Mouse (Mus musculus): Measurements from ENCODE around the gene Zbtb4.
"Not testable (repeated sequence)": the region's sequence is repeated elsewhere in the genome, so short reads cannot be mapped to it uniquely, and the experiment has no call there.

Gene Zbtb4

DNA sequence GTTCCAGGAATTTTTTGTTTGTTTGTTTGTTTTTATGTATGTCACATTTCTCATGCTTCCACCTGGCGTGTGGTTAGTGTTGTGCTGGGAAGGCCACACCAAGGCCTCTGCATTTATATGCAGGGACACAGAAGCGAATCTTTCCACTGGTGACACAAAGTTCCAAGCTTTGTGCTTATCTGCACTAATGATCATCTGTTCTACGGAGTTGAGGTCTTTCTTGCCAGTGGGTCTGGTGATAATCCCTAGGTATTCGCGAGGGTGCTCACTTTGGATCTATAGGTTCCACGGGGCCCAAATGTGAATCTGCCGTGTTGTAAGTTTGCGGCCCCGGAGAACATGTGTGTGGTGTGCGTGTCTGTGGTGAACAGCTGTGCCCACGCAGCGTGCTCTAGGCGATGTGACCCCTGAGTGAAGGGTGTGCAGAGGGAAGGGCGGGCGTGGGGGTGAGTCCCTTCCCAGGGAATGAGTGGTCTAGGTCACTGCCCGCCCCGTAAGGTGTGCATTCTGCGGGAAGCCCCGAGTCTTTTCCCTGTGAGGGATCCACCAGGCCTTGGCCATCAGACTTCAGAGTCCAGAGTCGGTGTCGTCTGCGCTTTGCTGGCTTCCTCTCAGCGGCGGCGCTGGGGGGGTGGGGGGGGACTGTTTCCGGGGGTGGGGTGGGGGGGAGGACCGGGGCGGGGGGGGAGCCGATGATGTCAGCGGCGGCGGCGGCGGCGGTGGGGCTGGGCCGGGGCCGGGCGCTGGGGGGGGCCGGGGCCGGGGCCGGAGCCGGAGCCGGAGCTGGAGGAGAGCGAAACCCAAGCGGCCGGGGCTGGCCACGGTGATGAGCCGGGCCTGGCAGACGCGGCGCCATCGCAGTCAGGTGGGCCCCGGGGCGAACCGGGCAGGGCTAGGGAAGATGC, at the start of gene Zbtb4:
Zbtb4 (plus strand) TSS at position 692 of the 905 bp plus-strand sequence.
- peak; percentile 57 for DNase-seq (ENCODE audit: low spot score)

DNA sequence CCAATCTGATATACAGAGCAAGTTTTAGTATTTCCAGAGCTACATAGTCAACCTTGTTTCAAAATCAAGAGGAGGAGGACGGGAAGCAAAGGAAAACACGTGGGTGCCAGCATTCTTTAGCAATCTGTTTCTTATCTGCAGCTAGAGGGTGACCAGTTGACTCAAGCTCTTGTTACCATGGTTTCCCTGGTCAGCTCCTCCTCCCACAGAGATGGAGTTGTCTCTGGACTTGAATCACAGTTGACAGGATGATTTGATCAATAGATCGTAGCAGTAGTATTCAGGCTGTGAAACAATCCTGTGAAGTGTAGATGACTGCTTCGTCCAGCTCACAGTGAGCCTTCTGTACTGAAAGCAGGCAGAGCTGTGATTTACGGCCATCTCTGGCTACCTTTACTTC, 49.8 kb upstream of the Zbtb4 start:
- no peak for DNase-seq (ENCODE audit: low spot score)

- no peak for DNase-seq (ENCODE audit: low spot score)
Measured at GRCm38 (mm10) chr11:69716953-69717352, 48.8 kb upstream of the Zbtb4 start.

GRCm38 (mm10) chr11:69718661-69719060, 47.1 kb upstream of the Zbtb4 start:
- no peak for DNase-seq (ENCODE audit: low spot score)

DNA sequence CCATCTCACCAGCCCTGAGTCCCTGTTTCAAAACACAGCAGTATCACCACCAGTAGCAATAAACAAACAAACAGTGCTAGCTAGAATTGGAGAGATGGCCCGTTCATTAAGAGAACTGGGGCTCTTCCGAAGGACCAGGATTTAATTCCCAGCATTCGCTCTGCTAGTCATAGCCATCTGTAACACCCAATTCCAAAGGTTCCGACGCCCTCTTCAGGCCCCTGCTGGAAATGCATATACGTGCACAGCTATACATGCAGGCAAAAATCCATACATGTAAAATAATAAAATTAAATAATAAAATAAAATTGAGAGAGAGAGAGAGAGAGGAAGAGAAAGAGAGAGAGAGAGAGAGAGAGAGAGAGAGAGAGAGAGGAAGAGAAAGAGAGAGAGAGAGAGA, 46.3 kb upstream of the Zbtb4 start:
- no peak for DNase-seq (ENCODE audit: low spot score)

- no peak for DNase-seq (ENCODE audit: low spot score)
Measured at GRCm38 (mm10) chr11:69720852-69721251, 44.9 kb upstream of the Zbtb4 start.

DNA sequence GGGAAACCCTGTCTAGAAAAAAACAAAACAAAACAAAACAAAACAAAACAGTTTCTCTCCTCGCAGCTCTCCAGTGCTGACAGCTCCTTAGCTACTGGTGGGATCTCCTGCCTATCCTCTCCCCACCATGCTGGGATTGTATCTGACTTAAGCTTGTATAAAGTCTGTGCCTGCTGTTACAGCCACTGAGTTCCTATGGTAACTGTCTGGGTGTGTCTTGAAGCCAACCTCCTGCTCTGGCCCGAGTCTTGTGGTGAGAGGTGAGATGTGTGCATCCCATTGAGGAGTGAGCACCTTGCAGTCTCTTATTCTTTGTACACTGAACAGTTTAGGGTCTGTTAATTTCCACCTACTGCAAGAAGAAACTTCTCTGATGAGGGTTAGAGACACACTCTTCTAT, 42.6 kb upstream of the Zbtb4 start:
- DNase-seq (ENCODE audit: low spot score), result no peak

DNA sequence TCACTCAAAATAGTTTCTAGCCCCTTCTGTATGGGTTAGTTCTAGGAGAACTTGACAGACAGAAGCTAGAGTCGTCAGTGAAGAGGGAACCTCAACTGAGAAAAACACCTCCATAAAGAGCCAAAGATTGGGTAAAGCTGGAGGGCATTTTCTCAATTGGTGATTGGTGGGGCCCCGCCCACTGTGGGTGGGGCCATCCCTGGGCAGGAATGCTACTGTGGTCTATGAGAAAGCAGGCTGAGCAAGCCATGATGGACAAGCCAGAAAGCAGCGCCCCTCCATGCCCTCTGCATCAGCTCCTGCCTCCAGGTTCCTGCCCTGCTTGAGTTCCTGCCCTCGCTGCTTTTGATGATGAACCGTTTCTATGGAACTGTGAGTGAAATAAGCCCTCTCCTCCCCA, 39.8 kb upstream of the Zbtb4 start:
- no peak for DNase-seq (ENCODE audit: low spot score)

DNA sequence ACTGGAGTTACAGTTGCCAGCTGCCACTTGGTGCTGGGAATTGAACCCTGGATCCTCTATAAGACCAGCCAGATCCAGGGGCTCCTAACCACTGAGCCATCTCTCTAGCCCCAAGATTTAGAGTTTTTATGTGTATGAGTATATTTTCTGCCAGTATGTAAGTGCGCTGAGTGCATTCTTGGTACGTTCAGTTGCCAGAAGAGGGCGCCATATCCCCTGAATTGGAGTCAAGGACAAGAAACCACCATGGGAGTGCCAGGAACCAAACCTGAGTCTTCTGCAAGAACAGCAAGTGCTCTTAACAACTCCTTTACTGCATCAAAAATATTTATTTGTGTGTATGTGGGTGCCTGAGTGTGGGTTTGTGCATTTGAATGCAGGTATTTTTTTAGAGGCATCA, 36.6 kb upstream of the Zbtb4 start:
- no peak for DNase-seq (ENCODE audit: low spot score)

GRCm38 (mm10) chr11:69731408-69731807, 34.3 kb upstream of the Zbtb4 start:
- not testable (repeated sequence) for DNase-seq (ENCODE audit: low spot score)

GRCm38 (mm10) chr11:69751635-69752034, 14.1 kb upstream of the Zbtb4 start:
- no peak for DNase-seq (ENCODE audit: low spot score)

GRCm38 (mm10) chr11:69752686-69753085, 13.0 kb upstream of the Zbtb4 start:
- DNase-seq (ENCODE audit: low spot score), result no peak

- no peak for DNase-seq (ENCODE audit: low spot score)
Measured at GRCm38 (mm10) chr11:69754233-69754632, 11.5 kb upstream of the Zbtb4 start.

DNA sequence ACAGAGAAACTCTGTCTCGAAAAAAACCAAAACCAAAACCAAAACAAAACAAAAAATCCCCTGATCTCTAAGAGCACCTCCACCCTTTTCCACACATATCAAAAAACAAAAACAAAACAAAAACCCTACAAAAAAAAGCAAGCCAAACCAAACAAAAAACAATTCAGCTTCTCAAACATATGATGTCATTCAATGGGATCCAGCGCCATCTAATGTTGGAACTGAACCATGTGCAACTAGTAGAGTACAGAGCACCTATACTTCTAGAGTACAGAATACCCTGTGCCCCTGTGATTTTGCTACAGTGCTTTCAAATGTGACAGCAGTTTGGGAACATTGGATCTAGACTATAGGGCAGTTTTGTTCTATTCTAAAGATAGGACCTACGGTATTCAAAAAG, 11.0 kb upstream of the Zbtb4 start:
- no peak for DNase-seq (ENCODE audit: low spot score)

GRCm38 (mm10) chr11:69757303-69758089, 8.2 kb upstream of the Zbtb4 start:
- no peak for DNase-seq (ENCODE audit: low spot score)

DNA sequence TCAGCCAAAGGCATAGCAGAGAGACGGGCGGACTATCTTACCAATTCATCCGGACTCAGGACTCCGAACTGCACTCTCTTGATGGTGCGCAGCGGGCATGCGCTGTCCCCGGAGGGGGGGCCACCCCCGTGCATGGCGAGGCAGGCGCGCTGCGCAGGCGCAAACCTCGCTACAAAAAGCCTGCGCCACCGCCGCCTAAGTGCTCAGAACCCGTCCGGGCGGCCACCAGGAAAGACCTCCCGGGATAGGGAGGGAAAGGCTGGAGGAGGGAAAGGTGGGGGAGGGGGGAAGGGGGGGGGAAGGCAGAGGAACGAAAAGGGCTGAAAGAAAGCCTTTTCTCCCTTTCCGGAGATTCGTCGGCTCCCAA, 7.6 kb upstream of the Zbtb4 start:
- DNase-seq (ENCODE audit: low spot score), result peak; percentile 98

- peak; percentile 98 for DNase-seq (ENCODE audit: low spot score)
Measured at GRCm38 (mm10) chr11:69758478-69758970, 7.2 kb upstream of the Zbtb4 start, which contains the start of gene Polr2a. TSS of gene Polr2a (minus strand) at chr11:69758637.

- peak; percentile 80 for DNase-seq (ENCODE audit: low spot score)
Measured at GRCm38 (mm10) chr11:69758971-69759721, 6.6 kb upstream of the Zbtb4 start.

GRCm38 (mm10) chr11:69760160-69760900, 5.4 kb upstream of the Zbtb4 start:
- no peak for DNase-seq (ENCODE audit: low spot score)

- no peak for DNase-seq (ENCODE audit: low spot score)
Measured at GRCm38 (mm10) chr11:69760901-69761200, 4.9 kb upstream of the Zbtb4 start.

DNA sequence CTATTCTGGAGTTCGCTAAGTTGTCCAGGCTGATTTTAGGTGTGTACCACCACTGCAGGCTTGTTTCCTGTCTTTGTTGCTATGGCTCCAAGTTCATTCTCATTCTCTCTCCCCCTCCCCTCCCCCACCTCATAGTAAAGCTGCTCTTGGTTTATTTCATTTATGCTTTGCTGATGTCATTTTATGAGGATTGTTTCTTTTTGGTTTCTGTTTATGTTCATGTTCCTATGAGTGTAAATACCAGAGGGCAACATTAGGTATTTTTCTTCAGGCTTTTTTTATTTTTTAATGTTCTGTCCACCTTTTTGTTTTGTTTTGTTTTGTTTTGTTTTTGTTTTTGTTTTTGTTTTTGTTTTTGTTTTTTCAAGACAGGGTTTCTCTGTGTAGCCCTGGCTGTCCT, 3.8 kb upstream of the Zbtb4 start, which contains the start of gene Slc35g3:
Slc35g3 (minus strand) TSS at position 101 of the 400 bp plus-strand sequence.
- no peak for DNase-seq (ENCODE audit: low spot score)

DNA sequence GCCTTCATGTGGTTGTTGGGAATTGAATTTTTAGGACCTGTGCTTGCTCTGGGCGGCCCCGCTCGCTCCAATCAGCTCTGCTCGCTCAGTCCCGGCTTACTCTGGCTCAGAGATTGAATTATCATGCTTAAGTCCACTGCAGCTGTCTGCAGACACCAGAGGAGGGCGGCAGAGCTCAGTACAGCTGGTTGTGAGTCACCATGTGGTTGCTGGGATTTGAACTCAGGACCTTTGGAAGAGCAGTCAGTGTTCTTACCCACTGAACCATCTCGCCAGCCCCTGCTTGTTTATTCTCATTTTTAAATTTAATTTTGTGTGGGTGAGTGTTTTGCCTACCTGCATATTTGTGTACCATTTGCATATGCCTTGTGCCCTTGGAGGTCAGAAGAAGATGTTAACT, 2.2 kb upstream of the Zbtb4 start:
- no peak for DNase-seq (ENCODE audit: low spot score)
